Mouse (Mus musculus): ENCODE results near the gene Cldn7. TPM values are rescaled to one million over a fixed set of nuclear protein-coding genes. Genes with fewer than 3 reads are reported as not detected.

The Cldn7 gene
- polyA plus RNA-seq, 1 experiment = 106 TPM

DNA sequence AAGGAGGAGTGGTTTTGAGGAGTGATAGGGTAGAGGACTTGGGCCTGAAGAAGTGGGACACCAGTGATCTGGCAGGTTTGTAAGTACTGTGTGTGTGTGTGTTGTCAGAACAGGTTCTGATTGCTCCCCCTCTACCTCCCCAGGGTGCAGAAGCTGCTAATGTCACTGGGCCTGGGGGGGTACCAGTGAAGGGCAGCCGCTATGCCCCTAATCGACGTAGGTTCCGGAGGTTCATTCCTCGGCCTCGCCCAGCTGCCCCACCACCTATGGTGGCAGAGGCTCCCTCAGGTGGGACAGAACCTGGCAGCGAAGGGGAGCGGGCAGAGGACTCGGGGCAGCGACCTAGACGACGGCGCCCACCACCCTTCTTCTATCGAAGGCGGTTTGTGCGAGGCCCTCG lies 24.8 kb upstream of the Cldn7 start:
- Histone ChIP-seq H3K4me1 (ENCODE audit: control insufficient read depth, insufficient read depth, low read length) (peaks cover 11% of the 10 kb centered on the region), H3K27me3 (ENCODE audit: control insufficient read depth, insufficient read depth, low read length, poor library complexity, severe bottlenecking) (no peaks in the 10 kb centered on the region), H3K36me3 (ENCODE audit: control insufficient read depth, insufficient read depth, low read length, poor library complexity, severe bottlenecking) (no peaks in the 10 kb centered on the region; the same call in 1 of the 2 replicates), H3K9me3 (replicated peaks; ENCODE audit: control insufficient read depth, insufficient read depth, low read length, poor library complexity, severe bottlenecking) (no peaks in the 10 kb centered on the region), H3K9ac (ENCODE audit: low read depth, poor library complexity, severe bottlenecking) (no peak overlapping the region), H3K4me3 (ENCODE audit: low read depth, low read length) (no peak overlapping the region), H3K27ac (ENCODE audit: insufficient read depth, low read length) (no peak overlapping the region)
- TF ChIP-seq EP300 (IDR thresholded peaks at IDR 0.05; ENCODE audit: insufficient read depth, low read depth, low read length) (no peak), CTCF (IDR thresholded peaks at IDR 0.05; ENCODE audit: low read depth, low read length) (no peak), POLR2A (IDR thresholded peaks at IDR 0.05; ENCODE audit: insufficient read depth, low read length) (no peak)

DNA sequence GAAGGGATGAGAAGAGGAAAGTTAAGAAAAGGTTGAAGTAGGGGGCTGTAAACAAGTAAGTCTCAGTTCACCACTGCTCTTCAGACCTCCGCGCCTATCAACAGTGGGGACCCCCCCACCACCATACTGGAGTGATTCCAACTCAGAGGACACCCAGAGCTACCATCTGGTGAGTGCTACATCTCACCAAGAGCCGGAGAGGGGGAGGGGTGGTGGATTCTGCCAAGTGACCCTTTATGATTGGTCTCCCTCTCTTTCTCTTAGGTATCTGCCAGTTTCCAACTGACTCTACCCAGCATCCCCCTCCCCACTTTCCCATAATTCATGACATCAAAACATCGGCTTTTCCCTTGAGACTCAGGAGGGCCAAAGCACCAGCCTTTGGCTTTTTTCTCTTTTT lies 23.6 kb upstream of the Cldn7 start:
- H3K9me3 ChIP-seq (replicated peaks; ENCODE audit: control insufficient read depth, insufficient read depth, low read length, poor library complexity, severe bottlenecking) = no peaks in the 10 kb centered on the region
- H3K4me3 ChIP-seq (ENCODE audit: low read depth, low read length) = no peak overlapping the region
- H3K27ac ChIP-seq (ENCODE audit: insufficient read depth, low read length) = no peak overlapping the region
- no peak overlapping the region for H3K9ac ChIP-seq (ENCODE audit: low read depth, poor library complexity, severe bottlenecking)
- no peaks in the 10 kb centered on the region; the same call in 1 of the 2 replicates for H3K36me3 ChIP-seq (ENCODE audit: control insufficient read depth, insufficient read depth, low read length, poor library complexity, severe bottlenecking)
- H3K27me3 ChIP-seq (ENCODE audit: control insufficient read depth, insufficient read depth, low read length, poor library complexity, severe bottlenecking) = no peaks in the 10 kb centered on the region
- peaks cover 11% of the 10 kb centered on the region for H3K4me1 ChIP-seq (ENCODE audit: control insufficient read depth, insufficient read depth, low read length)
- TF ChIP-seq POLR2A (IDR thresholded peaks at IDR 0.05; ENCODE audit: insufficient read depth, low read length) = no peak

DNA sequence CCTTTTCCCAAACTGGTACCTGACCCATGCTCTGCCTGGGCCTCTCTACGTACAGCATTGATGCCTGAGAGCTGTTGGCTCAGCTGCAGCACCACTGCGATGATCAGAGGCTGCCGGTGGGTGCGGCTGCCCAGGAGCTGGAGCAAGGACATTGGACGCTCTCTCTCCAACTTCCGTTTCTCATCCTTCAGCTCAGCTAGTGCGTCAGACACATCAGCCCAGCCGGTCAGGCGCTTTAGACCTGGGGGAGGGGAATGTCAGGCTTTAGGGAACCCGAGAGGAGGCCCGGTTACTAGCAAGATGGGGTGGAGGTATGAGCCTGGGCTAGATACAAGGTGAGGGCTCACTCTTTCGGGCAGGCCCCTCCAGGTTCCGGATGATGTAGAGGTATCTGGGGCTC lies 19.4 kb upstream of the Cldn7 start:
- Histone ChIP-seq H3K27me3 (ENCODE audit: control insufficient read depth, insufficient read depth, low read length, poor library complexity, severe bottlenecking) (no peaks in the 10 kb centered on the region), H3K36me3 (ENCODE audit: control insufficient read depth, insufficient read depth, low read length, poor library complexity, severe bottlenecking) (no peaks in the 10 kb centered on the region; the same call in 1 of the 2 replicates), H3K4me3 (ENCODE audit: low read depth, low read length) (no peak overlapping the region), H3K9ac (ENCODE audit: low read depth, poor library complexity, severe bottlenecking) (no peak overlapping the region), H3K27ac (ENCODE audit: insufficient read depth, low read length) (no peak overlapping the region), H3K4me1 (ENCODE audit: control insufficient read depth, insufficient read depth, low read length) (peaks cover 3% of the 10 kb centered on the region), H3K9me3 (replicated peaks; ENCODE audit: control insufficient read depth, insufficient read depth, low read length, poor library complexity, severe bottlenecking) (no peaks in the 10 kb centered on the region)
- no peak for TF ChIP-seq EP300 (IDR thresholded peaks at IDR 0.05; ENCODE audit: insufficient read depth, low read depth, low read length)
- TF ChIP-seq POLR2A (IDR thresholded peaks at IDR 0.05; ENCODE audit: insufficient read depth, low read length) = no peak
- no peak for TF ChIP-seq CTCF (IDR thresholded peaks at IDR 0.05; ENCODE audit: low read depth, low read length)

DNA sequence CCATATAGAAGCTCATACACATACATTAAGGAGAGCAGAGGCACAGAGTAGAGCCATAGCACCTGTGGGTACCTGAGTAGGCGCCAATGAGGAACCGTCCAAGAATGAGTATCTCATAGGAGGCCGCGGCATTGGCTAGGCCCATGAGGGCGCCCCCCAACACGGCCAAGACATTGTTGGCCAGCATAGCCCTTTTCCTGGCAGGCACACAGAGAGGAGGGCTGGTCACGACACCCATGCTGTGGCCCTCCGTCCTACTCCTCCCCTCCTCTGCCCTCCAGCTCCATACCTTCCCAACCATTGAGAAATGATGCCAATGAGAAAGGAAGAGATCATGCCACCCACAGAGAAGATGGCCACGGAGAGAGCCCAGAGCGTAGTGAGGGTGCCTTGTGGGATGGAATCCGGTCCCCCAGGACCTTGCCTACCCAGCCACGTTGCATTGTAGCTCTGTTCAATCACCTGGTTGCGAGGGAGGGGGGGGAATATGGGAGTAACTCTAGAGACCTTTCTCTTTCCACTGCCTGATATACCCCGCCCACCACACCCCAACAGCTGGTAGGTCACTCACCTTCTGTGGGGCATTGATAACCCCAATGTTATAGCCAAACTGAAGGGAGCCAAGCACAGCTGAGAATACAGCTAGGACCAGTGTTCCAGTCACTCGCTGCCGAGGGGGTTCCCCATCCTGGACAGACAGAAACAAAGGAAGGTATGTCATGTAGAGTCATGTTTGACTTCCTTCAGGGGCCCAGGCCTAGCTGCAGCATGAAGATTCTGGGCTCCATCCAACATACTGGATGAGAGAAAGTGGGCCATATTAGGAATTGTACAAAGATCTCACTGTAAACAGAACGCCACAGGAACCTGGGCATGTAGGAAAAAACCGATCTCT lies 18.3 kb upstream of the Cldn7 start:
- TF ChIP-seq EP300 (IDR thresholded peaks at IDR 0.05; ENCODE audit: insufficient read depth, low read depth, low read length) = no peak
- TF ChIP-seq POLR2A (IDR thresholded peaks at IDR 0.05; ENCODE audit: insufficient read depth, low read length) = no peak
- no peak for TF ChIP-seq CTCF (IDR thresholded peaks at IDR 0.05; ENCODE audit: low read depth, low read length)
- Histone ChIP-seq H3K36me3 (ENCODE audit: control insufficient read depth, insufficient read depth, low read length, poor library complexity, severe bottlenecking) (no peaks in the 10 kb centered on the region), H3K27me3 (ENCODE audit: control insufficient read depth, insufficient read depth, low read length, poor library complexity, severe bottlenecking) (no peaks in the 10 kb centered on the region), H3K27ac (ENCODE audit: insufficient read depth, low read length) (no peak overlapping the region), H3K4me3 (ENCODE audit: low read depth, low read length) (no peak overlapping the region), H3K9me3 (replicated peaks; ENCODE audit: control insufficient read depth, insufficient read depth, low read length, poor library complexity, severe bottlenecking) (no peaks in the 10 kb centered on the region), H3K9ac (ENCODE audit: low read depth, poor library complexity, severe bottlenecking) (no peak overlapping the region), H3K4me1 (ENCODE audit: control insufficient read depth, insufficient read depth, low read length) (peaks cover 3% of the 10 kb centered on the region)

DNA sequence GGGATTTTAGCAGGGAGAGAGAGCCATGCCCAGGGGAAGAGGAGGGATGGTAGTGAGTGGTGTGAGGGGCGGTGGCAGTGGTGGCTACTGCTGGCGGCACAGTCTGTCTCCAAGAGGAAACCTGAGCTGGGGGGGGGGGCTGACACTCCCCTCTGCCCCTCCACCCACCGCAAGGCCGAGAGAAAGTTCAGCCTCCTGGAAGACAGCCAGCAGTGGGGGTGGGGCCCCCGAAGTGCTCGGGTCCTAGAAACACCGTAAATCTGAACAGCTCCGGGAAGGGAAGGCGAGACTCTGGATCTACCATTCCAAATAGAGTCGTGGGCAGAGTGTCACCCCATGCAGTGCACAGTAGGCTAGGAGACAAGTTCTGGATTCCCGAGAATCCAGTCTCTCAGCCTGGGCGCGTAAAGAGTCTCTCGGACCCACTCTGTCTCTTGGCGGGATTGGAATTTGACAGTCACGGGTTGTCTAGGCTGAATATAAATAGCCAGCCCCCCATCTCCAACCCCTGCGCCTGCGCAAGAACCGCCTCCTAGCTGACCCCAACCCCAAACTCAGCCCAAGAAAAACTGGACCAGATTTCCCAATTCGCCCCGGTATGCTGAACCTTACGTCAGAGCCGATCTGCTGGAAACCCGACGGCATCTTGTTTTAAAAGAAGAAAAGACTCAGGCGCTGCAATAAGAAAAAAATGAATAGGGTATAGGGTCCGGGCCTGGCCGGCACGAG lies 17.1 kb upstream of the Cldn7 start:
- Histone ChIP-seq H3K9me3 (replicated peaks; ENCODE audit: control insufficient read depth, insufficient read depth, low read length, poor library complexity, severe bottlenecking) (no peaks in the 10 kb centered on the region), H3K4me3 (ENCODE audit: low read depth, low read length) (peak overlapping the region; percentile 52), H3K4me1 (ENCODE audit: control insufficient read depth, insufficient read depth, low read length) (peaks cover 3% of the 10 kb centered on the region), H3K9ac (ENCODE audit: low read depth, poor library complexity, severe bottlenecking) (peak overlapping the region; percentile 48), H3K36me3 (ENCODE audit: control insufficient read depth, insufficient read depth, low read length, poor library complexity, severe bottlenecking) (no peaks in the 10 kb centered on the region), H3K27ac (ENCODE audit: insufficient read depth, low read length) (no peak overlapping the region), H3K27me3 (ENCODE audit: control insufficient read depth, insufficient read depth, low read length, poor library complexity, severe bottlenecking) (no peaks in the 10 kb centered on the region)
- no peak for TF ChIP-seq CTCF (IDR thresholded peaks at IDR 0.05; ENCODE audit: low read depth, low read length)
- TF ChIP-seq EP300 (IDR thresholded peaks at IDR 0.05; ENCODE audit: insufficient read depth, low read depth, low read length) = no peak
- TF ChIP-seq POLR2A (IDR thresholded peaks at IDR 0.05; ENCODE audit: insufficient read depth, low read length) = no peak

Data from ES-Bruce4 (cell line).